16 mouse cellular contexts compared by ENCODE assay signal in the genomic region with DNA sequence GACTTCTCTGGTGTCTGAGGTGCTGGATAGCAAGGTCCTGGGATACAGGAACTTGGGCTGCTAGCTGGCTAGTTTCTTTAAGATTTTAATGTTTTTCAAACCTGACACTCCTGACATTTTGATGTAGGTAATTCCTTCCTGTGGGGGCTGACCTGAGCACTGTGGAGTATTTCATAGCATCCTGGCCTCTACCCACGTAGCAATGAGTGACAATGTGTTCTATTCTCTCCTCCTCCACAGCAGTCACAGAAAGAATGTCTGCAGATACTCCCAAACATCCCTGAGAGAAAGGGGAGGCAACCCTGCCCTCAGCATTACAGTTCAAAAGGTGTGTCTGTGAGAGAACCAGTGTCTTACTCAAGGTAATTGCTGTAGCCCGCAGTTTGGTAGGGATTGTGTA. TPM values are rescaled to one million over a fixed set of nuclear protein-coding genes. Genes with fewer than 3 reads are reported as not detected.
DNase-seq lines count a peak whose midpoint lies in the region; TF ChIP-seq lines count a peak whose summit lies in the region.
"Had no signal": no experiment of that assay in that cellular context is flagged by ENCODE, and none has a peak within 500 bp of the region (broad histone marks: within the 10 kb centered on the region; RNA-seq: fewer than 3 reads in every experiment).

No protein-coding gene starts in this region.

- DNase-seq in layer of hippocampus, adult 2 months (ENCODE audit: low spot score in 2 of 2), result no peak
- no peak for DNase-seq in layer of hippocampus, postnatal 10 days (ENCODE audit: low spot score in 2 of 2)
- peak; percentile 47 for DNase-seq in R1 (ENCODE audit: low read depth, low spot score)
- DNase-seq in brain, adult 2 months (ENCODE audit: low read depth, low spot score), result peak; percentile 59
- DNase-seq in left cerebral cortex, adult 18-20 months (ENCODE audit: low spot score in 2 of 2), result no peak
- DNase-seq in adrenal gland, postnatal 36 days, result no peak
- DNase-seq: adrenal gland, adult 8-10 months; adrenal gland, postnatal 14 days; cerebellum, adult 11-12 months; cerebellum, adult 2 months; cerebellum, adult 9-10 months; cerebellum, postnatal 10 days; cerebellum, postnatal 25 days had no signal

- H3K27ac ChIP-seq in layer of hippocampus, adult 2 months, result peak overlapping the region; percentile 69
- H3K27ac ChIP-seq: embryonic facial prominence, embryonic 10.5 days; embryonic facial prominence, embryonic 12.5 days; forebrain, embryonic 13.5 days had no signal

- no peak overlapping the region for H3K4me3 ChIP-seq in layer of hippocampus, adult 2 months
- H3K4me3 ChIP-seq: embryonic facial prominence, embryonic 10.5 days; embryonic facial prominence, embryonic 12.5 days; forebrain, embryonic 13.5 days had no signal

- no peak for TF ChIP-seq CTCF in layer of hippocampus, adult 2 months (conservative IDR thresholded peaks at IDR 0.05)

RNA-seq across cellular contexts. Expression of a gene that starts 19.3 kb away (rescaled TPM):
- total RNA-seq in layer of hippocampus, adult 2 months (2021), result 10 to 100 TPM; 88.7 to 94.3 TPM
- 10 to 100 TPM; 86.6 to 87.0 TPM for total RNA-seq in layer of hippocampus, postnatal 10 days (2021)
- total RNA-seq in left cerebral cortex, adult 18-20 months (2021), result 10 to 100 TPM; 86.8 to 87.7 TPM
- total RNA-seq in adrenal gland, postnatal 36 days (2021), result 10 to 100 TPM; 24.9 to 29.4 TPM

RNA-seq across cellular contexts. Expression of a gene that starts 19.5 kb away (rescaled TPM):
- 10 to 100 TPM; 29.0 to 35.2 TPM for total RNA-seq in layer of hippocampus, adult 2 months (2021)
- total RNA-seq in layer of hippocampus, postnatal 10 days (2021), result 10 to 100 TPM; 16.6 to 27.2 TPM
- 10 to 100 TPM; 18.9 to 20.5 TPM for total RNA-seq in left cerebral cortex, adult 18-20 months (2021)
- 10 to 100 TPM; 57.7 to 73.3 TPM for total RNA-seq in adrenal gland, postnatal 36 days (2021)

Comparison
In these comparisons a context has a peak if more than half of its experiments do, and no peak if none do; other contexts are left out.
1. DNase-seq: peak in R1 (single experiment) and brain, adult 2 months (single experiment); none in layer of hippocampus, adult 2 months (0 of 2), layer of hippocampus, postnatal 10 days (0 of 2), left cerebral cortex, adult 18-20 months (0 of 2) and adrenal gland, postnatal 36 days (0 of 2).